Mouse (Mus musculus): ENCODE measurements around the gene Auh.

DNA sequence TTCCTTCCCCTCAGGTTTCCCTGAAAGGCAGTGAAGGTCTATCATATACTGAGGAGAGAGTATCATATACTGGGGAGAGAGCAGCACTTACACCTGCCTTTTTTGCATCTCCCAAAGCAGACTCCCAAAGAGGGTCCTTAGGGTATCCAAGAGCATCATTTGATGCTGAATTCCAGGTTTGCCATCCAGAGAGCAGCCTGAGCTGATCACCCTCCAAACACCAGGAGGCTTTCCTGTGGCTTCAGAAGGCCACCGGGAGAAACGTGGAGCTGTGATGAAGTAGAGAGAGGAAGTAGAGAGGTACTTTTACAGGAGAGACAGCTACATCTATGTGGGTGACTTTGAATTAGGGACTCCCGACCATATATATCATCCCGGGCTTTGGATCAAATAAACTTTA, 48.3 kb upstream of the Auh start:
- TF ChIP-seq POLR2A (IDR thresholded peaks at IDR 0.05; ENCODE audit: low read depth, low read length) (no peak), CTCF (conservative IDR thresholded peaks at IDR 0.05; ENCODE audit: insufficient read depth, insufficient read length, low read depth, low read length) (no peak)
